In the genomic region with DNA sequence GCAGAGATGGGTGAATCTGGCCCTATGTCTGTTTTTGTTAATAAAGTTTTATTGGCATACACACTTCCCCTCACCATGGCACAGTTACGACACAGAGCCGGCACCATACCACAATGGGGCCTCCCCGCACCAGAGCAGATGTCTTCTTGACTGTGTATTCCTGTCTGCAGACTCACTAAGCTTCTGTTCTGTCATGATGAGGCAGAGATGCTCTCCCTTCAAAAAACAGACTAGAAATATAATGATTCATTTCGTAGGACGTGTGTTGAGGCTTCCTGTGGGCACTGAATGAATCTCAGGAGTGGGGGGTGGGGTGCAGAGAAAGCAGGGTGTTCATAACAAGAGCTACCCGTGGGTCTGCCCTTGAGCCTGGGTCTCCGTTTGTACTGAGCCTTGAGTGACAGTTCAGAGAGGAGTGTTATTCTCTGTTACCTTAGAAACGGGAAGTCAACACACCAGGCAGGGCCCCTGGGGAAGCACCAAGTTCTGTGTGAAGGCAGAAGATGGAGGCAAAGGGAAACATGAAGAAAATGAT, we compare ENCODE assay signal across 10 mouse cellular contexts. TPM values are rescaled to one million over a fixed set of nuclear protein-coding genes. Genes with fewer than 3 reads are reported as not detected.
DNase-seq lines count a peak whose midpoint lies in the region; ATAC-seq and TF ChIP-seq lines count a peak whose summit lies in the region.
"Had no signal": no experiment of that assay in that cellular context is flagged by ENCODE, and none has a peak within 500 bp of the region (broad histone marks: within the 10 kb centered on the region; RNA-seq: fewer than 3 reads in every experiment).

No protein-coding gene starts in this region.

- H3K4me1 ChIP-seq in hindbrain, embryonic 13.5 days (replicated peaks): peaks cover 18% of the 10 kb centered on the region
- H3K4me1 ChIP-seq in hindbrain, embryonic 14.5 days (replicated peaks; ENCODE audit: control insufficient read depth, insufficient read depth, low read length): peaks cover 14% of the 10 kb centered on the region; the same call in 1 of the 2 replicates
- peaks cover 18% of the 10 kb centered on the region for H3K4me1 ChIP-seq in thymus, adult 2 months (replicated peaks; ENCODE audit: control insufficient read depth, insufficient read depth, low read length)

- peak; percentile 61; the same call in 1 of the 2 replicates for ATAC-seq in hindbrain, embryonic 13.5 days (ENCODE audit: low FRiP score)
- ATAC-seq in hindbrain, embryonic 14.5 days (ENCODE audit: low FRiP score): no peak; the same call in 1 of the 2 replicates
- ATAC-seq in megakaryocyte progenitor cell, adult 5-6 weeks (replicated peaks; ENCODE audit: poor library complexity): peak; percentile 78

- TF ChIP-seq POLR2A in thymus, adult 2 months (IDR thresholded peaks at IDR 0.05; ENCODE audit: control insufficient read depth, extremely low read depth, insufficient read depth, low read length, poor library complexity): no peak

- intact Hi-C loops in heart, postnatal 10 days (cut with DNase I): no loop called here
- intact Hi-C loops in left cerebral cortex, adult 2 months (cut with DNase I): loop anchor here (10.0 kb wide), 1 partner anchor 446 kb away; no protein-coding TSS in a partner anchor

- no peak for DNase-seq in hindbrain, embryonic 14.5 days (ENCODE audit: low spot score)
- DNase-seq in c-Kit-positive CD71-negative TER-119-negative erythroid progenitor cells, embryonic 14.5 days (ENCODE audit: low read depth): peak; percentile 77
- peak; percentile 42 to 51 for DNase-seq in heart, postnatal 10 days
- peak; percentile 38 for DNase-seq in thymus, adult 2 months
- no peak for DNase-seq in cerebellum, postnatal 4 days (ENCODE audit: low spot score in 2 of 2)
- DNase-seq in left cerebral cortex, adult 2 months (ENCODE audit: extremely low spot score in 1 of 2, low spot score in 2 of 2): no peak

- H3K36me3 ChIP-seq in hindbrain, embryonic 13.5 days: no peaks in the 10 kb centered on the region
- H3K36me3 ChIP-seq in hindbrain, embryonic 14.5 days (replicated peaks; ENCODE audit: control insufficient read depth, insufficient read depth): no peaks in the 10 kb centered on the region
- no peaks in the 10 kb centered on the region for H3K36me3 ChIP-seq in thymus, adult 2 months (ENCODE audit: control insufficient read depth, insufficient read depth, low read length)
- H3K36me3 ChIP-seq: G1E; hindbrain, embryonic 15.5 days had no signal

- H3K9me3 ChIP-seq in hindbrain, embryonic 13.5 days: no peaks in the 10 kb centered on the region
- no peaks in the 10 kb centered on the region for H3K9me3 ChIP-seq in hindbrain, embryonic 14.5 days (ENCODE audit: control insufficient read depth, low read length)
- H3K9me3 ChIP-seq: hindbrain, embryonic 15.5 days had no signal

- 0 out of 2 replicates have a peak overlapping the region, but pooled peaks have one; percentile 2 for H3K27ac ChIP-seq in hindbrain, embryonic 13.5 days
- H3K27ac ChIP-seq in hindbrain, embryonic 14.5 days: no peak overlapping the region
- peak overlapping the region; percentile 3; the same call in 1 of the 2 replicates for H3K27ac ChIP-seq in thymus, adult 2 months (ENCODE audit: control insufficient read depth, insufficient read depth, low read length)
- H3K27ac ChIP-seq in left cerebral cortex, adult 2 months: no peak overlapping the region
- H3K27ac ChIP-seq: hindbrain, embryonic 15.5 days had no signal

- H3K4me2 ChIP-seq in hindbrain, embryonic 13.5 days: no peak overlapping the region
- no peak overlapping the region for H3K4me2 ChIP-seq in hindbrain, embryonic 14.5 days (replicated peaks)
- H3K4me2 ChIP-seq: hindbrain, embryonic 15.5 days had no signal

- H3K9ac ChIP-seq in hindbrain, embryonic 13.5 days: no peak overlapping the region
- no peak overlapping the region for H3K9ac ChIP-seq in hindbrain, embryonic 14.5 days
- H3K9ac ChIP-seq: hindbrain, embryonic 15.5 days had no signal

- 50% methylated on average over 8 of the region's 8 CpGs for WGBS in hindbrain, embryonic 13.5 days
- 44% methylated on average over 8 of the region's 8 CpGs for WGBS in hindbrain, embryonic 14.5 days
- 8% methylated on average over 8 of the region's 8 CpGs for WGBS in thymus, adult 2 months

- H3K27me3 ChIP-seq in hindbrain, embryonic 13.5 days: no peaks in the 10 kb centered on the region
- H3K27me3 ChIP-seq in hindbrain, embryonic 14.5 days (ENCODE audit: control insufficient read depth, insufficient read depth, low read length): no peaks in the 10 kb centered on the region
- H3K27me3 ChIP-seq in thymus, adult 2 months (ENCODE audit: control insufficient read depth, insufficient read depth, low read length): no peaks in the 10 kb centered on the region
- H3K27me3 ChIP-seq: hindbrain, embryonic 15.5 days had no signal

- H3K4me3 ChIP-seq in hindbrain, embryonic 13.5 days: no peak overlapping the region
- no peak overlapping the region for H3K4me3 ChIP-seq in hindbrain, embryonic 14.5 days (replicated peaks; ENCODE audit: low read length)
- no peak overlapping the region for H3K4me3 ChIP-seq in thymus, adult 2 months (ENCODE audit: control insufficient read depth, insufficient read depth, low read length)
- H3K4me3 ChIP-seq in left cerebral cortex, adult 2 months: no peak overlapping the region
- H3K4me3 ChIP-seq: hindbrain, embryonic 15.5 days had no signal

- no peak for TF ChIP-seq CTCF in thymus, adult 2 months (IDR thresholded peaks at IDR 0.05; ENCODE audit: borderline replicate concordance, control insufficient read depth, extremely low read depth, insufficient read depth, low read length, poor library complexity)
- TF ChIP-seq CTCF in left cerebral cortex, adult 2 months (IDR thresholded peaks at IDR 0.05): no peak

RNA-seq across cellular contexts. Expression of gene Xylt1, which starts 48.0 kb away (rescaled TPM):
- polyA plus RNA-seq in hindbrain, embryonic 13.5 days (2015; fragmentation: Nextera tagmentation; extraction: Ambion mirVana): 2.3 and 2.5 TPM in 2 replicates
- 4.2 and 4.3 TPM in 2 replicates for polyA plus RNA-seq in hindbrain, embryonic 14.5 days (2014; fragmentation: Nextera tagmentation; extraction: Ambion mirVana)
- total RNA-seq in heart, postnatal 10 days (2021): 1 to 10 TPM; 6.4 to 6.8 TPM
- 20.0 and 24.9 TPM in 2 replicates for total RNA-seq in megakaryocyte progenitor cell, adult 5-6 weeks (2015)
- total RNA-seq in megakaryocyte progenitor cell, adult 5-6 weeks (2017): 12.0 and 17.1 TPM in 2 replicates
- 5.7 and 7.8 TPM in 2 replicates for polyA plus RNA-seq in thymus, adult 2 months (2012; rRNA removed)
- total RNA-seq in left cerebral cortex, adult 2 months (2021): 10 to 100 TPM; 51.7 to 60.5 TPM
- polyA plus RNA-seq: G1E had no signal

Comparison
In these comparisons a context has a peak if more than half of its experiments do, and no peak if none do; other contexts are left out.
1. H3K27ac ChIP-seq: peak in hindbrain, embryonic 13.5 days (single experiment) and thymus, adult 2 months (single experiment); none in hindbrain, embryonic 14.5 days (single experiment) and left cerebral cortex, adult 2 months (single experiment).
2. DNase-seq: peak in c-Kit-positive CD71-negative TER-119-negative erythroid progenitor cells, embryonic 14.5 days (single experiment), heart, postnatal 10 days (2 of 2) and thymus, adult 2 months (single experiment); none in hindbrain, embryonic 14.5 days (single experiment), cerebellum, postnatal 4 days (0 of 2) and left cerebral cortex, adult 2 months (0 of 2).